Mouse (Mus musculus) limb, embryonic 15.5 days (tissue): ENCODE data around the gene Plgrkt. TPM values are rescaled to one million over a fixed set of nuclear protein-coding genes. Genes with fewer than 3 reads are reported as not detected.

Source experiments
- ATAC-seq: fragments of 200-750 bp; cut with Nextera tagmentation; 2 replicates; pipeline ENCODE4 v1.8.0; 2017; ENCODE audit warnings: low read depth, moderate TSS enrichment; ENCODE audit not compliant: insufficient number of reproducible peaks, low FRiP score, low TSS enrichment
- H3K27ac ChIP-seq: fragments of 300-500 bp; sonication (generic); 2 replicates; pipeline ENCODE4 v1.5.1; 2015; ENCODE audit warnings: moderate library complexity, mild to moderate bottlenecking, inconsistent platforms
- H3K27me3 ChIP-seq: fragments of 300-500 bp; sonication (generic); 2 replicates; pipeline ENCODE4 v1.6.1; 2015; ENCODE audit warnings: inconsistent platforms
- H3K36me3 ChIP-seq: fragments of 300-500 bp; sonication (generic); 2 replicates; pipeline ENCODE4 v1.6.1; 2015; ENCODE audit warnings: inconsistent platforms
- H3K4me1 ChIP-seq: fragments of 300-500 bp; sonication (generic); 2 replicates; pipeline ENCODE4 v1.6.1; 2015; ENCODE audit warnings: inconsistent platforms
- H3K4me2 ChIP-seq: fragments of 300-500 bp; sonication (generic); 2 replicates; pipeline ENCODE4 v1.6.1; 2015; ENCODE audit warnings: mild to moderate bottlenecking, inconsistent platforms
- H3K4me3 ChIP-seq: fragments of 300-500 bp; sonication (generic); 2 replicates; pipeline ENCODE4 v1.5.1; 2015; ENCODE audit warnings: mild to moderate bottlenecking, inconsistent platforms
- H3K9ac ChIP-seq: fragments of 300-500 bp; sonication (generic); 2 replicates; pipeline ENCODE4 v1.6.1; 2015; ENCODE audit warnings: inconsistent platforms
- H3K9me3 ChIP-seq: fragments of 300-500 bp; sonication (generic); 2 replicates; pipeline ENCODE4 v1.6.1; 2016; ENCODE audit warnings: inconsistent platforms
- WGBS: fragments of 180-500 bp; shearing (Covaris S2); methylation state at CpG from one replicate; pipeline ENCODE4 v1.1.7; 2015; 5-methylcytosine and 5-hydroxymethylcytosine counted together
- polyA plus RNA-seq: library from polyadenylated mRNA; unstranded; fragments of >200 nt; fragmentation: Nextera tagmentation; extraction: Ambion mirVana; gene quantifications from 2 replicates; pipeline ENCODE4 v1.2.1, GENCODE M21; 2015

The Plgrkt gene
- polyA plus RNA-seq, 1 experiment from 2014 or later = 70.3 TPM

DNA sequence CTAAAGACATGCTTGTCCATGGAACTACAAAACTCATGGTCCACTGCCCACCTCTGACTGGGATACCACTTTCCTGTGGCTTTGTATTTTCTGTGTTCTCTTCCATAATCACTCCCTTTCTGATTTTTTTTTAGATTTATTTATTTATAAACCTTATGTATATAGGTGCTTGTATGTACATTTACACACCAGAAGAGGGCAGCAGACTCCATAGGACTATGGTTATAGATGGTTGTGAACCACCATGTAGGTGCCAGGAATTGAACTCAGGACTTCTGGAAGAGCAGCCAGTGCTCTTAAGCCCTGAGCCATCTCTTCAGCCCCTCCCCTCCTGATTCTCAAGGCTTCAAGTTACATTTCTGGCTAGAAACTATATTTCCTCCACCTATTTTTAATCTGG, 58.4 kb downstream of the Plgrkt start:
- no peaks in the 10 kb centered on the region for H3K27me3 ChIP-seq
- H3K27ac ChIP-seq = no peak overlapping the region
- H3K9ac ChIP-seq = no peak overlapping the region
- H3K4me2 ChIP-seq = no peak overlapping the region
- no peak for ATAC-seq
- peaks cover 34% of the 10 kb centered on the region for H3K36me3 ChIP-seq
- no peaks in the 10 kb centered on the region for H3K9me3 ChIP-seq
- no peaks in the 10 kb centered on the region for H3K4me1 ChIP-seq
- no peak overlapping the region for H3K4me3 ChIP-seq

DNA sequence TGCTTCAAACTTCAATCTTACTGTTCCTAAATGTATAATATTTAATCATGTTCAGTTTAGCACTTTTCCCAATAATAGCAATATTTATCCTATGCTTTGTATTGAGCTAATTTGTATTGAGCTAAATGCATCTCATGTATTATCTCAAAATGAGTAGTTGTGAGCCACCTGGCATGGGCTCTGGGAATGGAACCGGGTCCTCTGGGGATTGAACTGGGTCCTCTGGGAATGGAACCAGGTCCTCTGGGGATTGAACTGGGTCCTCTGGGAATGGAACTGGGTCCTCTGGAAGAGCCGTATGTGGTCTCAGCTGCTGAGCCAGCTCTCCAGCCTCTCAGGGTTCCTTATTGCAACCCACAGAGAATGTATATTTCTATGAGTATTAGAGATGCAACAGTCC, 65.1 kb downstream of the Plgrkt start:
- Histone ChIP-seq H3K9ac (no peak overlapping the region), H3K27me3 (no peaks in the 10 kb centered on the region), H3K4me3 (no peak overlapping the region), H3K4me1 (no peaks in the 10 kb centered on the region), H3K4me2 (no peak overlapping the region), H3K36me3 (peaks cover 39% of the 10 kb centered on the region), H3K27ac (no peak overlapping the region), H3K9me3 (no peaks in the 10 kb centered on the region)
- 91% methylated on average over 2 of the region's 2 CpGs for WGBS
- no peak for ATAC-seq

DNA sequence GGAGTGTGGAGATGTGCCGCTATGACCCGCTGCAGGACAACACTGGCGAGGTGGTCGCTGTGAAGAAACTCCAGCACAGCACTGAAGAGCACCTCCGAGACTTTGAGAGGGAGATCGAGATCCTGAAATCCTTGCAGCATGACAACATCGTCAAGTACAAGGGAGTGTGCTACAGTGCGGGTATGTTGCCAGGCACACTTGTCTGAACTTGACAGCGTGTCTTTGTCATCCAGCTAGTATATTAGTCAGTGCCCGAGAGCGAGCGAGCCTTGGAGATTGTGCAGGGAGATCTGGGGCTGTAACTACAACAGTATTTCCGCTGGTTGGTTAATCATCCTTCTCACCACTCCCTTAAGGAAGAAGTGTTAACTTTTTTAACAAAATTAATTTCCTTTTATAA, 66.3 kb downstream of the Plgrkt start:
- no peaks in the 10 kb centered on the region for H3K4me1 ChIP-seq
- peaks cover 39% of the 10 kb centered on the region for H3K36me3 ChIP-seq
- no peaks in the 10 kb centered on the region for H3K27me3 ChIP-seq
- no peak overlapping the region for H3K9ac ChIP-seq
- no peak overlapping the region for H3K4me3 ChIP-seq
- H3K9me3 ChIP-seq = no peaks in the 10 kb centered on the region
- no peak for ATAC-seq
- no peak overlapping the region for H3K4me2 ChIP-seq
- no peak overlapping the region for H3K27ac ChIP-seq
- 86% methylated on average over 13 of the region's 13 CpGs for WGBS

Other genes starting within 250 kb of the Plgrkt start
- 7.0 and 8.8 TPM in 2 replicates for gene Jak2, start 115.6 kb downstream of the Plgrkt start, polyA plus RNA-seq
- 3.9 and 5.0 TPM in 2 replicates for gene Insl6, start 42.0 kb downstream of the Plgrkt start, polyA plus RNA-seq
- gene Rln1, start 32.7 kb downstream of the Plgrkt start, polyA plus RNA-seq = 0.14 and 0.57 TPM in 2 replicates
- 0.31 and 0.36 TPM in 2 replicates for gene Cd274, start 65 bp upstream of the Plgrkt start, polyA plus RNA-seq
- not detected in 2 replicates for gene Pdcd1lg2, start 43.5 kb upstream of the Plgrkt start, polyA plus RNA-seq
- 16.1 and 19.8 TPM in 2 replicates for gene Ric1, start 154.9 kb upstream of the Plgrkt start, polyA plus RNA-seq